Mouse (Mus musculus) limb, embryonic 13.5 days (tissue): Measurements from ENCODE around the gene Barx2. TPM values are rescaled to one million over a fixed set of nuclear protein-coding genes. Genes with fewer than 3 reads are reported as not detected.

Source experiments
- polyA plus RNA-seq: library from polyadenylated mRNA; unstranded; fragments of >200 nt; fragmentation: Nextera tagmentation; extraction: Ambion mirVana; gene quantifications from 2 replicates; pipeline ENCODE4 v1.2.1, GENCODE M21; 2015

Barx2 gene
- polyA plus RNA-seq, 1 experiment from 2014 or later, result 2.1 TPM

Other genes with a start within 250 kb of the Barx2 start
- gene Arhgap32, start 202.7 kb upstream of the Barx2 start, polyA plus RNA-seq, result 6.0 and 6.6 TPM in 2 replicates